Mouse (Mus musculus) left cerebral cortex, postnatal 14 days (tissue): Measurements from ENCODE around the gene Eef2. TPM values are rescaled to one million over a fixed set of nuclear protein-coding genes. Genes with fewer than 3 reads are reported as not detected.
A peak's percentile ranks its signal among the peaks of the same experiment; 100 is the strongest.

Experiments used
- DNase-seq, 2 experiments: peaks; one replicate each; pipeline ENCODE4 v3.0.0; 2021 to 2022; ENCODE audit warnings: low spot score in 2 of 2, mixed read lengths in 1 of 2
- intact Hi-C: fragments of 180-260 bp; cut with DNase I; formaldehyde crosslinking; loops from one replicate; pipeline ENCODE4 v1.15.1; 2025
- total RNA-seq, 2 experiments: library from RNA; stranded (reverse); gene quantifications; 2 replicates each; pipeline ENCODE4 v1.2.3; 2021

The Eef2 gene
- total RNA-seq, 2 experiments from 2014 or later = 936 to 941 TPM

GRCm38 (mm10) chr10:81229735-81230437, 53.5 kb downstream of the Eef2 start:
- peak in 1 of 2 experiments; percentile 68 for DNase-seq

GRCm38 (mm10) chr10:81230438-81231332, 54.3 kb downstream of the Eef2 start, which contains the start of gene Atcay:
Gene Atcay, minus strand, starts transcription at chr10:81230833.
- peak; percentile 89 to 91 for DNase-seq
- intact Hi-C loops = no loop called here

More at GRCm38 (mm10) chr10:81229735-81230437, 53.5 kb downstream of the Eef2 start:
- intact Hi-C loops = no loop called here

GRCm38 (mm10) chr10:81231436-81231835, 55.0 kb downstream of the Eef2 start:
- intact Hi-C loops = no loop called here
- DNase-seq = no peak

Other genes starting within 250 kb of the Eef2 start
- gene Gadd45b, start 246.6 kb upstream of the Eef2 start, total RNA-seq = 10 to 100 TPM; 11.9 to 12.5 TPM
- 100 to 1,000 TPM; 120 to 135 TPM for gene Gng7, start 161.7 kb upstream of the Eef2 start, total RNA-seq
- 100 to 1,000 TPM; 113 to 117 TPM for gene Diras1, start 151.0 kb upstream of the Eef2 start, total RNA-seq
- 10 to 100 TPM; 70.9 to 76.3 TPM for gene Slc39a3, start 139.2 kb upstream of the Eef2 start, total RNA-seq
- gene Sgta, start 116.5 kb upstream of the Eef2 start, total RNA-seq = 100 to 1,000 TPM; 178 to 186 TPM
- gene Thop1, start 106.6 kb upstream of the Eef2 start, total RNA-seq = 10 to 100 TPM; 51.1 to 51.2 TPM
- gene Creb3l3, start 77.8 kb upstream of the Eef2 start, total RNA-seq = under 1 TPM; 0.15 to 0.44 TPM
- gene Map2k2, start 70.7 kb upstream of the Eef2 start, total RNA-seq = 100 to 1,000 TPM; 116 to 122 TPM
- gene Zbtb7a, start 41.4 kb upstream of the Eef2 start, total RNA-seq = 10 to 100 TPM; 74.8 to 76.0 TPM
- gene Pias4, start 8.7 kb upstream of the Eef2 start, total RNA-seq = 10 to 100 TPM; 23.7 to 29.9 TPM
- 10 to 100 TPM; 72.2 to 73.3 TPM for gene Dapk3, start 6.4 kb downstream of the Eef2 start, total RNA-seq
- not detected for gene 4930442H23Rik, start 7.2 kb downstream of the Eef2 start, total RNA-seq
- gene Nmrk2, start 25.4 kb downstream of the Eef2 start, total RNA-seq = under 1 TPM in 1 of 2 experiments, not detected in 1; 0.17 TPM
- 100 to 1,000 TPM; 196 to 211 TPM for gene Atcay, start 54.2 kb downstream of the Eef2 start, total RNA-seq
- 10 to 100 TPM; 66.1 to 66.7 TPM for gene Zfr2, start 56.5 kb downstream of the Eef2 start, total RNA-seq
- gene Matk, start 76.3 kb downstream of the Eef2 start, total RNA-seq = 100 to 1,000 TPM; 226 to 227 TPM
- 10 to 100 TPM; 39.0 to 41.4 TPM for gene Mrpl54, start 90.3 kb downstream of the Eef2 start, total RNA-seq
- 10 to 100 TPM; 34.8 to 35.8 TPM for gene Apba3, start 90.3 kb downstream of the Eef2 start, total RNA-seq
- gene Tjp3, start 115.0 kb downstream of the Eef2 start, total RNA-seq = under 1 TPM; 0.15 to 0.47 TPM
- 100 to 1,000 TPM; 391 to 396 TPM for gene Pip5k1c, start 116.3 kb downstream of the Eef2 start, total RNA-seq
- 10 to 100 TPM; 25.1 to 27.2 TPM for gene Cactin, start 144.5 kb downstream of the Eef2 start, total RNA-seq
- gene Tbxa2r, start 152.1 kb downstream of the Eef2 start, total RNA-seq = 1 to 10 TPM; 1.3 to 1.5 TPM
- gene Gipc3, start 166.6 kb downstream of the Eef2 start, total RNA-seq = under 1 TPM; 0.51 to 0.97 TPM
- gene Hmg20b, start 173.8 kb downstream of the Eef2 start, total RNA-seq = 10 to 100 TPM; 21.4 to 23.3 TPM
- 10 to 100 TPM; 37.8 to 38.9 TPM for gene Mfsd12, start 180.9 kb downstream of the Eef2 start, total RNA-seq
- 1 to 10 TPM in 1 of 2 experiments, under 1 TPM in 1; 0.93 to 1.3 TPM for gene 4930404N11Rik, start 189.2 kb downstream of the Eef2 start, total RNA-seq
- 10 to 100 TPM; 74.8 to 80.3 TPM for gene Fzr1, start 201.9 kb downstream of the Eef2 start, total RNA-seq
- gene Dohh, start 207.8 kb downstream of the Eef2 start, total RNA-seq = 10 to 100 TPM; 82.4 to 88.6 TPM
- gene Gm48551, start 207.8 kb downstream of the Eef2 start, total RNA-seq = 1 to 10 TPM; 2.4 to 3.2 TPM
- gene Gm48552, start 212.4 kb downstream of the Eef2 start, total RNA-seq = 1 to 10 TPM; 2.8 to 4.7 TPM
- gene Smim24, start 216.4 kb downstream of the Eef2 start, total RNA-seq = 1 to 10 TPM; 1.8 to 1.9 TPM